Mouse (Mus musculus) cerebellum, adult 9-11 months (tissue): ENCODE measurements around the gene Hrh2.

Source experiments
- DNase-seq: peaks from one replicate; pipeline ENCODE4 v3.0.0; 2022

The Hrh2 gene

DNA sequence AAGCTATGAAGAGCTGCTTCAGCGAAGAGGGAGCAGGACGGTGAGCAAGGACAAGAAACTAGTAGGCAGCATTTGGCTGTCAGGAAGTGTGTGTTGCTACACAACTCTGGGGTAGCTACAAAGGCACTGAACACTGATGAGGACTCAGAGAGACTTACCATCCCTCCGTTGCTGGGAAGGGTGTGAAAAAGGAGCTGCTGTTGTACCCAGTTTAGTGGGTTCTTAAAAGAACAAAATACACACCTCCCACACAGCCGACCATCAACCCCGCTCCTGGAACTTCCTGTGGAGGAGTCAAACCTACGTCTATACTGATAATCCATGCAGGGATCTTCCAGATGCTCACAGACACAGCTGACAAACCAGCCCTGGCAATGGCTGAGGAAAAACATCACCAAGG is 85.5 kb downstream of the Hrh2 start:
- no peak for DNase-seq

DNA sequence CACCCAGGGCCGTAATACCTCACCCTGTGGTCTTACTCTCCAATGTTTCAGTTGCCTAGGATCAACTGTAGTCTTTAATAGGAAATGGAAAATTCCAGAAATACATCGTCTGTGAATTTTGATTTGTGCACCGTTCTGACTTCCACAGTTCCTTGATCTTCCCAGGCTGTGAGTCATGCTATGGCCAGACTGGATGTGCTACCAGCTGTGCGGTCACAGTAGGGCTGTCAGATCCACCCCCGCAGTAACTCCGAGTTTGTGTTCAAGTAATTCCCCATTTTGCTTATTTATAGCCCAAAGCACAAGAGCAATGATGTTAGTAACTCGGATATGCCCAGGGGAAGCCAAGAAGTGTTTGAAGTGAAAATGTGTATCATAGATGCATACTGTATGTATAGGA is 88.4 kb downstream of the Hrh2 start:
- peak; percentile 60 for DNase-seq

DNA sequence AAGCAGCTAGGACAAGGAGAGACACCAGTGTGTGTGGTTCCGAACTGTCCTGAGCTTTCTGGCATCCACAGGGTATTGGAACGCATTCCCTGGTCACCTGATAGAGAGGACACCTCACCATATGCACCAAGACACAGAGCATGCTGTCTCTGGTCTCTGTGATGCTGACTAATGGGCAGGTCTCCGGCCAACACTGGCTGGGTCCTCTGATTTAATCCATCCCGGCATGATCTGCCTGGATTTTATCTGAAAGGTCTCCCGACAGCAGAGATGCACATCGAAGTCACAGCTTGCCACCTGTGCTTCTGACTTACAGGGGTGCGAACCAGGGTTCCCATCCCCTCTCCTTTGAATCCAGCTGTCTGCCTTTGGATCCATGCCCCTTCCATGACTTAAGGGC is 89.2 kb downstream of the Hrh2 start:
- peak; percentile 85 for DNase-seq

DNA sequence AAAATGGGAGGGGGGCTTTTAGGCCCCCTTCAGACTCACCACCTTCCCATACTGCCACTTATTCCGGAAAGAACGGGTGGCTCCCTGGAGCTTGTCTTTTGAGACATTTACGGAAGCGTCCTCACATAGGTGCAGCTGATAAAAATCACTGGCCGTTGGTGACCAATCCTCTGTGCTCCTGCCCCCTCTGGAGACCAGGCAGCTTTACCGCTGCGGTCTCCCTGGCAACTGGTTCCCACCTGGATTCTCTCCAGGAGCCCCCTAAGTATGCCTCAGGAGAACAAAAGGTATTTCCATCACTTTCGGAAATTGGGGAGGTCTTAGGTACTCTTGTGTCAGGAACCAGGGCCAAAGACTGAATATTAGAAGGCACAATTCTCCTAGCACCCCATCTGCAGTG is 89.7 kb downstream of the Hrh2 start:
- peak; percentile 68 for DNase-seq

DNA sequence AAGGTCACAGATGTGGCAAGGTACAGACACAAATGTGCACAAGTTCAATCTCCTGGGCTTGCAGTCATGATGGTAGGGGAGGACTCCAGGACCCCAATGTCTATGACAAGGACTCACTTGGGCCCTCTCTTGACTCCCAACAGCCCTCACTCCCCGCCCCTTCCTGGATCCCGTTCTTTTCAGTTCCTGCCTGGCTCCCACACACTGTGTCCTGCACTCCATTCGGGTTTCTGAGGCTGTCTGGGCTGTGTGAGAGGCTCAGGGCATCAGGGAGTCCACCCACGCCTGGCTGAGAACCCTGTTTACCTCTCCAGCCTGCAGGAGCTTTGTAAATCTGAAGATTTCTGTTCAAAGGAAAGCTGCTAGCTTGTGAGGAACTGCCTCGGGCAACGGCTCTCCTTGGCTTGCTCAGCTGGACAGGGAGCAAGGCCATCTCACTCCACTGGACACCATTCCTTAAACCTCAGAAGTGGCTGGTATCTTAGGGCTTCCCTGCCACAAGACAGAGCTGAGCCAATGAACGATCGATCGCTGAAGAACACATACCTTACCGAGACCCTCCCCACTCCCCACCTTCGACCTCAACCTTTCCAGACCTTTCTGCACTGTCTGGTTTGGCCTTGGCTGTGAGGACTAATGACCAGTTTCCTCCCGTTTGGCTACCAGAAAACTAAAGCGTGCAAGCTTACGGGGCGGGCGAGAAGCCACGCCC is 90.4 kb downstream of the Hrh2 start:
- DNase-seq = peak; percentile 85

DNA sequence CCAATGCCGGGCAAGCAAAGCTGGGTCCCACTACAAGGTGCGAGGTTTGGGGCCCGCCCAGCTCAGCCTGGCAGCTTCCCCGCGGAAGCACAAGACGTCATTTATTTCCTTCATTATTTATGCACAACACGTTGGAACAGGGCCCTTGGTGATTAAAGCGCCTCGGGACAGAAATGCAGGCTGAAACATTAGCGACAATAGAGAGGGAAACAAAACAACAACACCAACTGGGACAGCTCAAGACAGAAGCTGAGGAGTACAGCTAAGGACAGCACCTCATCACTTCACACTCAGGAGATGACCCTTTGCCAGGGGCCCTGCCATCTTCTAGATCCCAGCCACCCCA is 90.9 kb downstream of the Hrh2 start:
- DNase-seq = peak; percentile 73
